Mouse (Mus musculus) spleen, adult 2 months (tissue): Measurements from ENCODE around the gene Olfr214.
"Not testable (repeated sequence)": the region's sequence is repeated elsewhere in the genome, so short reads cannot be mapped to it uniquely, and the experiment has no call there.

Experiments used
- CTCF ChIP-seq: fragments of 200-500 bp; IDR thresholded peaks from 2 replicates; pipeline ENCODE4 v1.5.1; 2011; ENCODE audit warnings: mild to moderate bottlenecking, inconsistent platforms; ENCODE audit not compliant: insufficient read depth, insufficient read length, insufficient replicate concordance; ENCODE audit errors: extremely low read depth
- POLR2A ChIP-seq: fragments of 200-500 bp; IDR thresholded peaks from 2 replicates; pipeline ENCODE4 v1.6.1; 2011; ENCODE audit warnings: low read depth, low read length, inconsistent platforms

DNA sequence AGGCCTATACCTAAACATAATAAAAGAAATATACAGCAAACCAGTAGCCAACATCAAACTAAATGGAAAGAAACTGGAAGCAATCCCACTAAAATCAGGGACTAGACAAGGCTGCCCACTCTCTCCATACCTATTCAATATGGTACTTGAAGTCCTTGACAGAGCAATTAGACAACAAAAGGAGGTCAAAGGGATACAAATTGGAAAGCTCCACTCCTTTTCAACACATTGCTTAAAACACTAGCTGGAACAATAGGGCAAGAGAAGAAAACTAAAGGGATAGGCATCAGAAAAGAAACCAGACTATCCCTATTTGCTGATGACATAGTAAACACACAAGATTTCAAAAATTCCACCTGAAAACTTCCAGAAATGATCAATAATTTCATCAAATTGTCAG is 46.9 kb downstream of the Olfr214 start:
- TF ChIP-seq POLR2A, CTCF: not testable (repeated sequence)
